Mouse (Mus musculus) right cerebral cortex, postnatal 10 days (tissue): ENCODE measurements around the gene Atp6v1a.
A peak's percentile ranks its signal among the peaks of the same experiment; 100 is the strongest.

ENCODE experiments used
- DNase-seq, 2 experiments: peaks; one replicate each; pipeline ENCODE4 v3.0.0; 2021; ENCODE audit warnings: low spot score in 2 of 2

Atp6v1a gene

DNA sequence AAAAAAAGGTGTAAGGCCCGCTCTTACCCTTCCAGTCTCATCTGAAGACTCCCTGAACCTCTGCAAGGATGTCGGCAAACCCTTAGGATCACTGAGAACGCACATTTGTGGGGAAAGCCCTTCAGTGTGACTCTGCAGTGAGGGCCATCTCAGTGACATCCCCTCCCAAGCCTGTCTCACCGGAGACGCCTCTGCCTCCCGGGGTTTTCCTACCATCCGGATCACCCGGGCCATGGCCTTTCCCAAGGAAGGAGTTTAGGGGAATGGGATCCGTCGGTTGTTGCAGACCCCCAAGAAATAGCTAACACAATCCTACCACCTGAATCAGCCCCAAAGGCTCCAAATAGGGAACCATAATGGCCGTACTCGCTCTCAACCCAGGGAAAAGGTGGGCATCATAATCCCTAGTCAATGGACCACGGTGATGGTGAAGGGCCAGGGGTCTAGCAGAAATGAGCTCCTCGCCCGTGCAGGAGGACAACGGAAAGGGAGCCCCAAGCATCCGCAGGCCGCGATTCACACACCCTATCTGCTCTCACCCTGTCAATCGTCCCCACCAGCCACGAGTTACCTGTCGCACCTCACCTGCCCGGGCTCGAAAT is 1.0 kb downstream of the Atp6v1a start:
- DNase-seq = no peak

DNA sequence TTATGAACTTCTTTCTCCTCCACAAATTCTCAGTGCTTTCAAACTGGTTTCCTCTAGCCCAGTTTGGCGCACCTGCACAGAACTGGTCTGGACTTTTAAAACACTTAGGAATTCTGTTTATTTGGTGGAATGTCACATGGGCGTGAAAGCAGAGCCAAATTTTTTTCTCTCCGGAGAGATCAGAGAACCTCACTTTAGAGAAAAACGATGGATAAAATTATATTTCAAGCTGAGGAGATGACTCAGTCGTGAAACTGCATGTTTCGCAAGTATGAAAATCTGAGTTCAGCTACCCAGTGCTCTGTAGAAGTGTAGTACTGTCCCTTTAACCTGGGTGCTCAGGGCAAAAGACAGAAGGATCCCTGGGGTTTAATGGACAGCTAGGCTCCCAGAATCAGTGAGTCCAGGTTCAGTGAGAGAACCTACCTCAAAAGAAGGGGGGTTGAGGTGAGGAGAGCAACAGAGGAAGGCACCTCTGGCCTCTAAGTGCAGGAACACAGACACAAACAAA is 2.9 kb downstream of the Atp6v1a start:
- DNase-seq = no peak

DNA sequence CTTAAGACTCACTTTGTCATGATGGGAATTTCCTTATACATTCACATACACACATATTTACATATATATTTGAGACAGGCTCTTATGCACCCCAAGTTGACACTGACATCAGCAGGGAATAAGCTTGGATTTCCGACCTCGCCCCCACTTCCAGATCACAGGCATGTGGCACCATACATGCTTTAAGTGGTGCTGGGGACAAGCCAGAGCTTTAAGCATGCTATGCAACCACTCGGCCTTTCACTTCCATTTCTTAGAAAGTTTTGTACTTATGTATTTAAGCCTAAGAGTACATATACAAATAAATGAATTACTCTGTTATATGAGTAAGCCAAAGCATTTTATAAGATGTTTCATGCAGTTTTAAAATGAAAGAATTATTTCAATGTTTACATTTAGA is 6.3 kb downstream of the Atp6v1a start:
- no peak for DNase-seq

DNA sequence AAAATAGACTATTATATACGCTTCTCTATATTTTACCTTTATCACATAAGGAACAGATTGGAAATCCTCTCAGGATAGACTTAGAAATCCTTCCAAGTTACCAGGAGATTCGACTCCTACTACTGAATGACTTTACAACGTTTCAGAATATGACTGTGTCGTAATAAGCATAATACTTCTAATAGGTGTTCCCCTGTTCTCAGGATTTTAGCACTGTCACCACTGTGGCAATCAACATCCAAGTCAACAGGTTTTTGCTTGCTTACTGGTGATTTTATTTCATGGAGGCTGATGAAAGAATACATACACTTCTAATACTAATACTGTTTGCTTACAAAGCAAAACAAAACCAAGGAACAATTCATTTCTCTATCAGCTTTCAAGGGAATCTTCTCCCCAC is 7.2 kb downstream of the Atp6v1a start:
- DNase-seq = no peak

DNA sequence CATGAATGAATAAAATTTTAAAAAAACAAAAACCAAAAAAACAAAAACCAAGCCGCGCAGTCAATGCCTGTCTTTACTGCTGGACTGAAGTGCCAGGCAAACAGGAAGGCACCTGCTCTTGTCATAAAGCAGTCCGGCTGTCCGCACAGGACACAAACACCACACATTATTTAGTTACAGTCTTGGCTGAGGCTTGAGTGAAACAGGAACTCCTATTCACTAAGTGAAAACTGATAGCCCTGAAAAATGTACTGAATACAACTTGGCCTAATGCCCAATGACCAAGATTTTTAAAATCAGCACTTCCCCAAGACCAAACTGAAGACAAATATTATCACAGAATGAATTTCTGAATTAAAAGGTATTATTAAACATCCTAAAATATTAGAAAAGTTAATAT is 13.1 kb downstream of the Atp6v1a start:
- no peak for DNase-seq

DNA sequence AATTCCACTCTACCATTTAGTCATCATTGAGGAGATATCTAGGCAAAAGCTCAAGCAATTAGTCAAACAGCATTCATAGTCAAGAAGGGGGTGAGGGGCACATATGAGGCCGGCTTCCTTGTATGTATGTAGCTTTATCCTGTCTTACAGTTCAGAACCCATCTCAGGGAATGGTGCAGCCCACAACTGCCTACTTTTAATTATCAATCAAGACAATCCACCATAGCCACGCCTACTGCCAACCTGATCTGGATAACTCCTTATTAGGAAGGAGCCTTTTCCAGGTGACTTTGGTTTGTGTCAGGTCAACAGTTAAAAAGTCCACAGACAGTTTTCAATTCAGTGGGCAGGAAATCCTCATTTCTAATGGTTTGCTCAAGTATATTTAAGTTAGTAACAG is 14.1 kb downstream of the Atp6v1a start:
- DNase-seq = no peak

DNA sequence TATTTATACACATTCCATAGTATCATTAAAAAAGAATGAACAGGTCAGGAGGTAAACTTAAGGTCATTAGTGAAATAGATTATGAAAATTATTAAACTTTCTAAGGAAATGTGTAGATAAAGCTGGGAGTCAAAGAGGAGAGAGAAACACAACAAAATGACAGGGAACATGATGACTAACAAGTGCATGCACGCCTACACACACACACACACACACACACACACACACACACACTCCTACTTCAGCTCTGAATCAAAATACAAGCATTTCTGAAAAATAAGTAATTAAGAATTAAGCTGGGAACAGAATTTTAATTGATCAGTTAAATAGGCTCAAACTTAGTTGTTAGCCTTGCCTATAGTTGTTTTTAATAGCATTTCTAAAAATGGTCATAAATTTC is 14.8 kb downstream of the Atp6v1a start:
- DNase-seq = no peak

DNA sequence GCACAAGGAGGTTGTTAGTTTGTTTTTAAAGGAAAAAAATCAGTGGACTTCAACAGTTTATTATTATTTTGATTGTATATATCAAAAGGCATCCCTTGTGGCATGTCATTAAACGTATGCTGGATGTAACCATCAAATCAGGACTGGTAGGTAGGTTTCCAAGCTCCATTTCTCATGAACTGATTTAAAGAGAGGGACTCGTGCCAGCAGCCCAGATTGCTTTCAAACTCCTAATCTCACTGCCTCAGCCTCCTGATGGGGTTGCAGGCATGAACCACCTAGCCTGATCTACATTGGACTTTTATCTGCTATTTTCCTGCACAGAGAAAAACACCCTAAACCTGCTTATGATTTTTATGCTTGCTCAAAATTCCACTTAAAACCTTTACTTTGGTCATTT is 15.7 kb downstream of the Atp6v1a start:
- no peak for DNase-seq

DNA sequence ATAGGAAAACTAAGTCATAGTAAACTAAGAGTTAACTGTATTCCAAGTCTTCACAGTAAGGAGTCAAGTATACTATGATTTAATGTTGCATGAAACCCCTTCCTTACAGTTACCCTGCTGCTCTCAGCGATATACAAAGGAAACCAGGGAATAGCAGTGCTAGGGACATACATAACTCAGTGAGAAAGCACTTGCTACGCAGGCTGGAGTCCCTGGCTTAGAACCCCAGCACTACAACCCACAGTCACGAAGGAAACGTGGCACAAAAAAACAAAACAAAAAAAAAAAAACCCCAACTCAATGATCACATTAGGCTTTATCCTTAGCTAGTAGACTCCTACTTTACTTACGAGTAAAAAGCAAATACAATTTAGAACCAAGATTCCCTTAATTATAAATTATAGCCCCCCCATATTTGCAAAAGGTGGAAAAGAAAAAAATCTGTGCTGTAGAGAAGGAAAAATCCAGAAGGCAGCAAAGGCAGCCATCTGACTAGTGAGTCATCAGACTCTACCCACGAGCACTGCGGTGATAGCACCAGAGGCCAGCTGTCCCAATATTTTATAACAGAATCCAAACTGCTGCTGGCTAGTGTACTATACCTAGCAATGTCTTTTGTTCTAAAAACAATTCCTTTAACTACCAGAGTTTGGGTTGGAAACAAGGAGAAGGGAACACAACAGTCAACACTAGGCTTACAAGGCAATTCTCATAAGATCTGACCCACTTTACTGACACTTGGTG is 16.4 kb downstream of the Atp6v1a start:
- peak in 1 of 2 experiments; percentile 56 for DNase-seq

DNA sequence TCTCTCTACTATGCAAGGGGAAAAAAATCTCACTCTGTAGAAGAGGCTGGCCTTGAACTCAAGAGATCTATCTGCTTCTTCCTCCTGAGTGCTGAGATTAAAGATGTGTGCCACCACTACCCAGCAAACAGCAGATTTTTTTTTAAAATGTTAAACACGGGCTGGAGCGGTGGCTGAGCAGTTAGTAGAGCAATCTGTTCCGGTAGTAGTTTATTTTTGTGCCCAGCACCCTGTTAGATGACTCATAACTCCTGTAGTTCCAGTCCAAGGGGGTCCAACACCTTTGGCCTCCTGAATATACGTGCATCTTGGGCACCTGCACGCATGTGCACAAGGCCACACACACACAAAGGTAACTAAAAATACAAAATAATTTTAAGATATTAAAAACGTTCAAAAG is 16.9 kb downstream of the Atp6v1a start:
- no peak for DNase-seq

DNA sequence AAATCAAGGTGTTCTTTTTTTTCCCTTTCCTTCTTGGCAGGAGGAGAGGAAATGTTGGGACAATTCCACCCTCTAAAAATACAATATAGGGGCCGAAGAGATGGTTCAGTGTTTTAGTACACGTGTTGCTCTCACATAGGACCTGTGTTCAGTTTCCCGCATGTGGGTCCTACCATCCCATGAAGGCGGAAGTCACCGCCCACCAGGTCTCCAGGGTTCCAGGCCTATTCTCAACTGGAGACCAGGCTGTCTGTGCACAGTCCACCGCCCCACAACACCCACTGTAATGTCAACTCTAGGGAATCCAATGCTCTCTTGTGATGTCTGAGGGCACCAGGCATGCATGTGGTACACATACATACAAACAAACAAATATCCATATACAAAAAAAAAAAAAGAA is 17.4 kb downstream of the Atp6v1a start:
- DNase-seq = no peak

DNA sequence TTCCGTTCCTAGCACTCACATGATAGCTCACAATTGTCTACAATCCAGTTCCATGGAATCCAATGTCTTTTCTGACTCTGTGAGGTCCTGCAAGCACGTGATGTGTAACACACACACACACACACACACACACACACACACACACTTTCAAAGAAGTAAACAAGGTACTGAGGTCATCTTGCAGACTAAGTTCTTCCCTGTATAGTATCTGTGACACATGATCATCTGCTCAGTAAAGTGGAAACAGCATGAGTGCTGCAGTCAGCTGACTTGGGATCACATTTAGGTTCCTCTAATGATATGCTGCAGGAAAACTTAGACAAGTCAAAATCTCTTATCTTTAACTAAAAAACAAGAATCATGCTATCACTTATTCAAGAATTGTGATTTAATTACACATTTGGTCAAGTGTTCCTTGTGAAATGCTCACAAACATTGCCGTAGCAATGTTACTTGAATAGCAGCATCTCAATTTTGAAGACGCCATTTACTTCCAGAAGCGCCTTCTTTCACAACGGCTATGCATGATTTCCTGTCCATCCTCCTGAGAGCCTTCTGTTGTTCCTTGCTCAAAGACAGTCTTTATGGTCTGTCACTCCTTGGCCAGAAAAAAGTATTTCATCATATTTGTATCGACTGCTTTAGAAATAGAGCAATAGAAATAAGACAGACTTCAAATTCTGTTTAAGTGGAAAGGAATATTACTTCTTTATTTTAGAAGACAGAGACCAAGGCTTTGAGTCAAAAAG is 19.6 kb downstream of the Atp6v1a start:
- no peak for DNase-seq

DNA sequence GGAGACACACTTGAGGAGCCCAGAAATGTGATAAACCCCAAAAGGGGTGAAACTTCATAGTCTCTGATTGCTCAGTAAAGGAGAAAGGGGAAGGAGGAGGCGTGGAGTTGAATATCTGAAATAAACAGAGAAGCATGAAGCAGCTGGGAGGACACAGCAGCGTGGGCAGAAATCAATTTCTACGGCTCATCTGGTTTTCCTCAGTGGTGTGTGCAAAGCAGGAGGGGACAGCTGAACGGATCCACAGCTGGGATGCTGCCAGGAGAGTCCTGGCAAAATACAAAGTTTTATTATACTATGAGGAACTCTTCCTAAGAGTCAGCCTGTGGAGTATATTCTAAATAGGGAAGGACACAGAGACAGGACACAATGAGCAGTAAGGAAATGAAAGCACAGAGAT is 30.5 kb downstream of the Atp6v1a start:
- peak in 1 of 2 experiments; percentile 41 for DNase-seq

DNA sequence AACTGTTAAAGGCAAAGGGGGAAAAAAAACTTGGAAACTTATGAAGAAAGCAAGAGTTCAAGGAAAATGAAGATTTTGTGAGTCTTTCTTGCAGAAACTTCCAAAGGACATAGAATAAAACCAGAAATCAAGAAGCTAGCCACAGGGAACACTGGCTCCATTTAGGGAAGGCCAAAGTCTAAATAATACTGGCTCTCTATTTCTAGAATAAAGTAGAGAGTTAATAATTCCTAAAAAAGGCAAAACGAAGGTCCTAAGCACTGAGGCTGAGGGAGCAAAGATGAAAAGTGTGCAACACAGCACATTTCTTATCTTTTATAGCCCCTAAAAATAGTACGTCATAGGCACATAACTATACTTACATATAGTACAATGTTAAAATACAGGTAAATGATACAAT is 34.3 kb downstream of the Atp6v1a start:
- no peak for DNase-seq

DNA sequence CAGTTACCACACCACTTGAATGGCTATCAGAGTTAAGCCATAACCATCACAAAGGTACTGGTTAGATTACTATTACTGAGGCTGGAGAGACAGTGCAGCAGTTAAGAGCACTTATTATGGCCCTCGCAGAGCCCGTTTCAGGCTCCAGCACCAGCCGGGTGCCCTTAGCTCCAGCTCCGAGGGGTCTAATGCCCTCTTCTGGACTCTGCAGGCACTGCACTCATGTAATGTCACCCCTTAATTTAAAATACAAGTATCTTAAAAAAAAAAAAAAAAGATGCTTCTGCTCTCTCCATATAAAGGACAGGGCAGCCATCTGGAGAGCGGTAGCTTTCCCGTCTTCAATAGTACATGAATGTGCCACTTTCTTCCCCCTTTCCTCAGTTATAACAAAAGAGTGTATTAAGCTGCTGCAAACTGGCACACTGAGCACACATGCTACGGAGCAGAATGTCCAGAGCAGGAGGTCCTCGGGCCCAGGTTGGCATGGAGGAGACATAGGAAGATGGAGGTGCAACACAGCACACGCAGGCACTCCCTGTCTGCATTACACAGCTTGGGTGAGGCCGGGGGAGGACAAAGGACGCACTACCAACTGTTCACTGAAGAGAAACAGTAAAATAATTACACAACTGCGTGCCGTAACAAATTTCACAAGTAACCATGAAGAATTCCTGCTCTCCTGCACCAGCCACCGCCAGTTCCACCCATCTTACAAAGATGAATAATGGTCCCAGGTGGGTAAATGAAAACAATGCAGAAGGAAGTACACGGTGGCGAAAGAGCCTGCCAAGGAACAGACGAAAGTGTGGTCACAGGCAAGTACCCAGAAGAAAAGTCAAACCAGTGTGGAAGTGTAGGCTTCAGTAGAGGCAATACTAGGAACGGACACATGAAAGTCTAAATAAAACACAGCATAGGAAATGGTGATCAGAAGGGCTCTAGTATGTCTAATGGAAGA is 35.4 kb downstream of the Atp6v1a start:
- DNase-seq = no peak

DNA sequence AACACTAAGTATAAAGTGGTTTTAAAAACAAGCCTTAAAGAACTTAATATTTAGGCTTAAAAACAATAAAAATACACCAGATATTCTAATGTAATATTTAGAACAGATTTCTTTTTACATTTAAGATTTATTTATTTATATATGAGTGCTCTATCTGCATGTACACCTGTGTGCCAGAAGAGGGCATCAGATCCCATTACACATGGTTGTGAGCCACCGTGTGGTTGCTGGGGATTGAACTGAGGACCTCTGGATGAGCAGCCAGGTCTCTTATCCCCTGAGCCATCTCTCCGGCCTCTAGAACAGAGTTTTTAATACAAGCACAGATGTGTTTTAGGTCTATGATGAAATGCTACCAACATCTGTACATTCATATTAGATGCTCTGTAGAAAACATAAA is 36.6 kb downstream of the Atp6v1a start:
- no peak for DNase-seq

DNA sequence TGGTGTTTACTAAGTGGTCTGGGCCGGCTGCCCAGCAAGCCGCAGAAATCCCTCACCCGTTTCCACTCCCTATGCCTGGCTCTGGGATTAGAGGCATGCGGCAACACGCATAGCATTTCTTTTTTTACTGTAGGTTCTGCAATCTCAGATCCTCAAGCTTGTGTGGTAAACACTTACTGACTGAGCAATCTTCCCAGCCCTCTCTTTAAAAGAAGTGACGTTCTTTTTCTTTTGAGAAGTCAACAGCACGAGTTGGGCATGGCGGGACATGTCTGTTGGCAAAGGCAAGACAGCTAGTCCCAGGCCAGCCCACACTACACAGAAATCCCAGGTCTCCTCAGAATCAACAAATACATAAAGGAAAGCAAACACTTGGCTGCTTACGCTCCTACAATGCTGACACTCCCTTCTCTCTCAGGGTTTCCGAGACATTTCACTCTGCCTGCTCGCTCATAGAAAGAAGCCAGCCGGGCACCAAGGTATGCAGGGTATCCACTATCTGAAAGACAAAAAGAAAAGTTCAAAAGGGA is 38.3 kb downstream of the Atp6v1a start:
- DNase-seq = no peak

DNA sequence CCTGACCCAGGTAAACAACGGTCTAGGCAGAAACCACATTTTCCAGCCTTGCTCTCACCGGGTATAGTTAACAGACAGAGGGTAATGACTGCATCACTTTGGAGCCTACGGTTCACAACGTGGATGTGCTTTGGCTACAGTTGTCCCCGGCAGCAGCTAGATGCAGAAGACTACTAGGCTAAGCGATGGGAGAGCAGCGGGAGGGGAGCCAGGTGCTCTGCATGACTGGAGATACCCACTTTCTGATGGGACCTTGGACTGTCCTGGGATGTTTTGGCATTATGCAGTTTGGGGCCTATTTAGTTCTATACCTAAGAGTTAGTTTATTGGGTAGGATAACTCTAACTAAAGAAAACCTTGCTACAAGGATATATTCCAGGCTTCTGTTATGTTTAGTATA is 40.1 kb downstream of the Atp6v1a start:
- no peak for DNase-seq

DNA sequence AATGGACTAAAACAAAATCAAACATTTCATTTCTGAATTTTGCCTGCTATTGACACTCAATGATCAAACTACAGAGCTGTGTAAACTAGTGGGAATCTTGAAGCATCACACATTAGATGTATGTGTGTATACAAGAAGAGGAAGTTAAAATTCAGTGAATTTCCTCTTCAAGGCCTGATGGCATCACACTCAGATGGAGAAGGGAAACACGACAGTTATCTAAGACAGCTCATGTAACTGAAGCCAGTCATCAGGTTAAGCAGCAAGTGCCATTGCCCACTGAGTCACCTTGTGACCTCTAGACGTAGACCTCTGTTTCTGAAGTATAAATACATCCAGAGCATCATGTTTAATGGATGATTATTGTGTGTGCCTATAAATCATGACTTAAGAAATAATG is 51.9 kb downstream of the Atp6v1a start:
- no peak for DNase-seq

DNA sequence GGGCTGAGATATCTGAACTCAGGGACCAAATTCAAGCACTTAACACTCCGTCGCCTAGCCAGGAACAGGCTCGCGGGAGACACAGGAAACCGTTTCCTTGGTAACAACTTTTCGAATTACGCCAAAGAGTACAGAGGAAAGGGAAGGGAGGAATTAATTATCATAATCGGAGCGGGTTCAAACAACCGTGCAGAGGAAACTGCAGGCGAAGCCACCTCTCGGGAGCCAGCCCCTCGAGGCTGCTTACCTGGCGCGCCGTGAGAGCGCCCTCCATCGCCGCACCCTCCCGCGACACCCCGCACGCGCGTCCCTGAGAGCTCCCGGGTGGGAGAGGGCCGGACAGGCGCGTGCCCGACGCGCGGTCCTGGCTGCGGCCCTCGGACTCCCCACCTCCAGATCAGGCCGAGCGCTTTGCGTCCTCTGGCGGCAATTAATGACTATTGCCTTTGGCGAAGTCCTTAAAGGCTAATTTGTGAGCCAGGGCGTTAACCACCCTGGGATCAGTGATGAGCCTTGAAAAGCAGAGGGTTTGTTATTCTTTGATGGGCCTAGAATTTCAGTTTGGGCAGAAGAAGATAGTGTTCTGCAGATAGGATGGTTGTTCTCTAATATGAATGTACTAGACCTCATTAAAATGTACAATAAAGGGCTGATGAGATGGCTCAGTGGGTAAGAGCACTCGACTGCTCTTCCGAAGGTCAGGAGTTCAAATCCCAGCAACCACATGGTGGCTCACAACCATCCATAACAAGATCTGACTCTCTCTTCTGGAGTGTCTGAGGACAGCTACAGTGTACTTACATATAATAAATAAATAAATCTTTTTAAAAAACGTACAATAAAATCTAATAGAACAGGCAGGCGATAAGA is 76.2 kb downstream of the Atp6v1a start, which contains the start of gene Gramd1c:
Gene Gramd1c, minus strand, starts transcription at position 321 of the 870 bp plus-strand sequence.
- peak; percentile 75 to 81 for DNase-seq
